Mouse (Mus musculus): ENCODE results near the gene Rnf123. TPM values are rescaled to one million over a fixed set of nuclear protein-coding genes. Genes with fewer than 3 reads are reported as not detected.

Rnf123 gene
- total RNA-seq, 2 experiments from 2014 or later = 128 to 157 TPM

DNA sequence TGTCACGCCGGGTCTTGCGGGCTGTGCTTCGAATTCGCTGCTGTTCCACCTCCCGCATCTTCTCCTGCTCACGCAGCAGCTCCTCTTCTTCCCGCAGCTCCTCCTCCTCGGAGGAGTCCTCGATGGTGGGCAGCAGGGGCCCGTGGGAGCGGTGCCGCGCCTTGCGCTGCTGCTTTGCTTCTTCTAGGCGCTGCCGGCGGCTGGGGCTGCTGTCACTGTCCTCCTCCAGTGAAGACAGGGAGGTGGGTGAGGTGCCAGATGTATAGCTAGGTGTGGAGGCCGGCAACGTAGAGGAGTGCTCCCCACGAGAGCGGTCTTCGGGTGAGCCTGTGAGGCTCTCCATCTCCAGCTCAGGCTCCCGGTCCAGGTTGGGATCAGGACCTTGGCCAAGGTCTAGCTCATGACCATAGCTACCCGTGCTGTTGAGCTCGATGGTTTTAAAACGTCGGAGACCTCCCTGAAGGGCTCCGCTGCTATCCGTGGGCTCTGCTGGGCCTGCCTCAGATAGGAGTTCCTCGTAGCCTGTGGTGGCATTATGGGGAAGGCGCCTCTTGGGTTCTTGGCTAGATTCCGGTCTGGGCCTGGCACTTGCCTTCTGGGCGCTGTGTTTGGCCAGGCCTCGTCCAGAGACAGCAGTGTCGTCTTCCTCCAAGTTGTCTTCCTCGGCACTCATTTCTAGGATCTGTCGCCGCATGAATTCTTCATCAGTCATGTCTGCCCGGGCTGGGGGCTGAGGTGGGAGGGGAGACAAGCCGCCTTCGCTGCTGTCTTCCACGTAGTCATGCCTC lies 32.3 kb upstream of the Rnf123 start:
- Histone ChIP-seq H3K4me3 (no peak overlapping the region), H3K27ac (no peak overlapping the region)
- DNase-seq = no peak
- intact Hi-C loops (cut with DNase I) = no loop called here
- TF ChIP-seq CTCF (IDR thresholded peaks at IDR 0.05) = no peak

DNA sequence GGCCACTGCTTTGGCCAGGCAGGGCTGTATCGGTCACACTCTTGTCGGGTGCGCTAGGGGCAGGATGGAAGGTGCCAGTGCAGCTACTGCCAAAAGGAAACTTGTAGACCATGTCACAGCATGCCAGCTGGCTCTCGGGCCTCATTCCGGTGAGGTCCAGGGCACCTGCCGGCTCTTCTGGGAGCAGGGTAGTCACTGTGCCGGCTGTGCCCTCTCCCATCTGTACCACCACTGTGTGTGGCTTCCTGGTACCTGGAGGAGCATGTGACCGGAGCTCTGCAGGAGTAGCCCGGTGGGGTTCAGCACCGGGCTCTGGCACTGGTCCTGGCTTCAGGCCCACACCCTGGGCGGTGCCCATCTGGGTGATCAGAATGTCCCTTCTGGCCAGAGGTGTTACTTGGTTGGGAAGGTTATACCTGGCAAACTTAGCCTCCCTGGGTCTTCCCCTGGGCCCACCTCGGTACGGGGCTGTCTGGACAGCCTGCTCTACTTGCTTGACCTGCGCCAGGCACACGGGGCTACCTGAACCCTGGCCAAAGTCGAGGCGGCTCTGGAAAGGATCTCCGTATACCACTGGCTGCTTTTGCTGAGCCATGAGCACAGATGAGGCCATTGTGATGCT lies 29.7 kb upstream of the Rnf123 start:
- TF ChIP-seq CTCF (IDR thresholded peaks at IDR 0.05) = no peak
- intact Hi-C loops (cut with DNase I) = no loop called here
- H3K27ac ChIP-seq = peak overlapping the region; percentile 60; the same call in 1 of the 2 replicates
- no peak overlapping the region for H3K4me3 ChIP-seq
- DNase-seq = peak; percentile 91

GRCm38 (mm10) chr9:108111593-108112121 lies 28.5 kb upstream of the Rnf123 start:
- Histone ChIP-seq H3K4me3 (peak overlapping the region; percentile 59), H3K27ac (no peak overlapping the region)
- intact Hi-C loops (cut with DNase I) = no loop called here
- TF ChIP-seq CTCF (IDR thresholded peaks at IDR 0.05) = peak; percentile 12; the same call in 1 of the 2 replicates
- peak; percentile 52 for DNase-seq

GRCm38 (mm10) chr9:108111101-108111592 lies 28.0 kb upstream of the Rnf123 start:
- DNase-seq = no peak
- Histone ChIP-seq H3K4me3 (peak overlapping the region; percentile 59), H3K27ac (no peak overlapping the region)
- intact Hi-C loops (cut with DNase I) = no loop called here
- TF ChIP-seq CTCF (IDR thresholded peaks at IDR 0.05) = no peak

- no peak for DNase-seq
- Histone ChIP-seq H3K27ac (no peak overlapping the region), H3K4me3 (no peak overlapping the region)
- intact Hi-C loops (cut with DNase I) = no loop called here
- no peak for TF ChIP-seq CTCF (IDR thresholded peaks at IDR 0.05)
Observed at GRCm38 (mm10) chr9:108110160-108110559, 27.0 kb upstream of the Rnf123 start.

- Histone ChIP-seq H3K27ac (no peak overlapping the region), H3K4me3 (no peak overlapping the region)
- TF ChIP-seq CTCF (IDR thresholded peaks at IDR 0.05) = no peak
- no peak for DNase-seq
- intact Hi-C loops (cut with DNase I) = no loop called here
Observed at GRCm38 (mm10) chr9:108107867-108108266, 24.7 kb upstream of the Rnf123 start.

DNA sequence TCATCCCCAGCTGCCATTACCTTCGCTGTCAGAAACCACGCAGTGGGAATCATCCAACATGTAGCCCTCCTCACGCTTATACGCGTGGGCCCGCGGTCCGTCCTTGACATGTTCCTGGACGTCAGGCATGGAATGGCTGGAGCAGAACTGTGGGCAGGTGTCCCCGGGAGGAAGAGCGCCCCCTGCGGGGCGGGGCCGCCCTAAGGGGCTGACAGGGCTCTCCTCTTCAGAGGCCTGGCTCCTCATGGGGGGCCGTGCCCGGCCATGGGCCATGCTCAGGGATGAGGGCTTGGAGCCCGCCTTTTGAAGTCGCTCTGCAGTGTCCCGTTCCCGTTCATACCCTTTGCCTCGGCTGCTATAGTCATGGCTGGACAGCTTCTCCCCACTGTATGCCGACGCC lies 22.9 kb upstream of the Rnf123 start:
- no peak; the same call in 1 of the 2 replicates for TF ChIP-seq CTCF (IDR thresholded peaks at IDR 0.05)
- no peak for DNase-seq
- no peak overlapping the region for H3K27ac ChIP-seq
- no peak overlapping the region for H3K4me3 ChIP-seq
- intact Hi-C loops (cut with DNase I) = no loop called here

- Histone ChIP-seq H3K4me3 (no peak overlapping the region), H3K27ac (no peak overlapping the region)
- DNase-seq = no peak
- no peak for TF ChIP-seq CTCF (IDR thresholded peaks at IDR 0.05)
- intact Hi-C loops (cut with DNase I) = no loop called here
Observed at GRCm38 (mm10) chr9:108105549-108105863, 22.4 kb upstream of the Rnf123 start.

- Histone ChIP-seq H3K27ac (no peak overlapping the region), H3K4me3 (no peak overlapping the region)
- DNase-seq = no peak
- no peak for TF ChIP-seq CTCF (IDR thresholded peaks at IDR 0.05)
- intact Hi-C loops (cut with DNase I) = no loop called here
Observed at GRCm38 (mm10) chr9:108104766-108105548, 21.8 kb upstream of the Rnf123 start.

- no peak for DNase-seq
- Histone ChIP-seq H3K27ac (no peak overlapping the region), H3K4me3 (no peak overlapping the region)
- intact Hi-C loops (cut with DNase I) = loop anchor here (5.0 to 10.0 kb wide), 2 partner anchors 38 to 315 kb away; no protein-coding TSS in a partner anchor
- no peak for TF ChIP-seq CTCF (IDR thresholded peaks at IDR 0.05)
Observed at GRCm38 (mm10) chr9:108099619-108100018, 16.5 kb upstream of the Rnf123 start.

DNA sequence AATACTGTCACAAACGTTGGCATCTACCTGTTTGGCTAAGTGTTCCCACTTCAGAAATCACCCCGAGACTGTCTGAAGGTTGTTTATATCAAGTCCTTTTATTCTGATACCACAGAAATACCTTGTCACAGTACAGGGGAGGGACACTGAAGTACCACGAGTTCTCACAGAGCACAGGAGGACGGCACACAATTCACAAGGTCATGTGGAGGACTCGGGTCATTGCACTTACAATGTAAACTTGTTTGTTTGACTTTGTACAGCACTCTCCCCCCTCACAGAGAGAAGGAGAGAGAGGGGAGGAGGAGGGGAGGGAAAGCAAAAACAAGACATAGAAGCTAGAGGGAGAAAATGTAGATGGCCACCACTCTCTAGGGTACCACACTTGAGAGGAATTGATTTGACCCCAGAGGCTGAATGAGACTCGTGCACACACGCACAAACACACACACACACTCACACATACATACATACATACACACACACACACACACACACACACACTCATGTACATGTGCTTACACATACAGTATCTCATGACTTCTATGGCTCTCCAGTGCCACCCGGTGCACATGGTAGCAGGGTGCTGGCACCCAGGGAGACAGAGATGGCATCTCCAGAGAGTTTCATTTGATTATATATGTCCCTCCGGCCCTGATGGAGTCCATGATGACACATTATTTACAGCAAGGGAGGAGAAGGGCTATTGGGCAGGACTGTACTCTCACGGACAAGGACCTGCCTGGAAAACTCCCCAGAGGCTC lies 13.0 kb upstream of the Rnf123 start:
- Histone ChIP-seq H3K4me3 (no peak overlapping the region), H3K27ac (peak overlapping the region; percentile 13; the same call in 1 of the 2 replicates)
- no peak for TF ChIP-seq CTCF (IDR thresholded peaks at IDR 0.05)
- intact Hi-C loops (cut with DNase I) = loop anchor here (1.0 to 10.0 kb wide), 4 partner anchors 41 to 319 kb away; no protein-coding TSS in a partner anchor
- no peak for DNase-seq

GRCm38 (mm10) chr9:108095518-108095917 lies 12.4 kb upstream of the Rnf123 start:
- peak; percentile 75 for TF ChIP-seq CTCF (IDR thresholded peaks at IDR 0.05)
- Histone ChIP-seq H3K27ac (peak overlapping the region; percentile 92), H3K4me3 (peak overlapping the region; percentile 96)
- intact Hi-C loops (cut with DNase I) = loop anchor here (1.0 to 10.0 kb wide), 4 partner anchors 42 to 319 kb away; no protein-coding TSS in a partner anchor
- DNase-seq = peak; percentile 72
